Mouse (Mus musculus) hindbrain, embryonic 13.5 days (tissue): ENCODE data around the gene Kynu. TPM values are rescaled to one million over a fixed set of nuclear protein-coding genes. Genes with fewer than 3 reads are reported as not detected.

ENCODE experiments used
- ATAC-seq: fragments of 200-750 bp; cut with Nextera tagmentation; 2 replicates; pipeline ENCODE4 v1.8.0; 2017; ENCODE audit warnings: moderate TSS enrichment; ENCODE audit not compliant: low FRiP score
- H3K27ac ChIP-seq: fragments of 300-500 bp; sonication (generic); 2 replicates; pipeline ENCODE4 v1.5.1; 2015; ENCODE audit warnings: inconsistent platforms, mild to moderate bottlenecking, moderate library complexity
- H3K27me3 ChIP-seq: fragments of 300-500 bp; sonication (generic); 2 replicates; pipeline ENCODE4 v1.6.1; 2015; ENCODE audit warnings: mild to moderate bottlenecking, inconsistent platforms
- H3K36me3 ChIP-seq: fragments of 300-500 bp; sonication (generic); 2 replicates; pipeline ENCODE4 v1.6.1; 2015; ENCODE audit warnings: mild to moderate bottlenecking, inconsistent platforms
- H3K4me1 ChIP-seq: fragments of 300-500 bp; sonication (generic); replicated peaks from 2 replicates; pipeline ENCODE4 v1.6.1; 2015; ENCODE audit warnings: inconsistent platforms
- H3K4me2 ChIP-seq: fragments of 300-500 bp; sonication (generic); 2 replicates; pipeline ENCODE4 v1.6.1; 2015; ENCODE audit warnings: inconsistent platforms, mild to moderate bottlenecking, moderate library complexity
- H3K4me3 ChIP-seq: fragments of 300-500 bp; sonication (generic); 2 replicates; pipeline ENCODE4 v1.5.1; 2015; ENCODE audit warnings: mild to moderate bottlenecking, inconsistent platforms
- H3K9ac ChIP-seq: fragments of 300-500 bp; sonication (generic); 2 replicates; pipeline ENCODE4 v1.6.1; 2015; ENCODE audit warnings: mild to moderate bottlenecking, inconsistent platforms
- H3K9me3 ChIP-seq: fragments of 300-500 bp; sonication (generic); 2 replicates; pipeline ENCODE4 v1.6.1; 2016; ENCODE audit warnings: inconsistent platforms
- WGBS: fragments of 180-500 bp; shearing (Covaris S2); methylation state at CpG from one replicate; pipeline ENCODE4 v1.1.7; 2015; 5-methylcytosine and 5-hydroxymethylcytosine counted together
- polyA plus RNA-seq: library from polyadenylated mRNA; unstranded; fragments of >200 nt; fragmentation: Nextera tagmentation; extraction: Ambion mirVana; gene quantifications from 2 replicates; pipeline ENCODE4 v1.2.1, GENCODE M21; 2015

Kynu gene
- polyA plus RNA-seq, 1 experiment from 2014 or later: 0.43 TPM

DNA sequence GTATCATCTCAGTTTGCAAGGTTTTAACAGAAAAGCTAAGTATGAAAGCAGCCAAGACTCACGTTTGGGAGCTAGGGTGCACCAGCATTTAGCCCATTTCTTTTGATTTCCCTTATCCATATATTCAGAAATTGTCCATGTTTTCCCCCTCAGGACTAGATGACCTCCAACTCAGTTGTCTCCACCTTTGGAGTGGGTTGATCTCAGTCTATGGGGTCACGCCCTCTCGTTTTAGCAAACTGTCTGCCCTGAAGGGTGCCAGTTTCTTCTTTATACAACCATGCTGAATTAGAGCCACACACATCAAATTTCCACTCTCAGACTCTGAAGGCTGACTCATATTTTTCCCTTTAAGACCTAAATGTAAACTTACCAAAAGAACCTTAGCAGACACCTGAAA lies 119.0 kb downstream of the Kynu start:
- H3K36me3 ChIP-seq: no peaks in the 10 kb centered on the region
- no peak overlapping the region for H3K4me2 ChIP-seq
- no peak overlapping the region for H3K4me3 ChIP-seq
- H3K9ac ChIP-seq: no peak overlapping the region
- no peak for ATAC-seq
- H3K27ac ChIP-seq: no peak overlapping the region
- no peaks in the 10 kb centered on the region for H3K27me3 ChIP-seq
- H3K4me1 ChIP-seq: no peaks in the 10 kb centered on the region
- no peaks in the 10 kb centered on the region for H3K9me3 ChIP-seq
- WGBS: 64% methylated on average over 3 of the region's 3 CpGs

GRCm38 (mm10) chr2:43675277-43675676 lies 120.1 kb downstream of the Kynu start:
- WGBS: 93% methylated on average over 4 of the region's 4 CpGs
- no peak overlapping the region for H3K4me3 ChIP-seq

GRCm38 (mm10) chr2:43690402-43690801 lies 135.3 kb downstream of the Kynu start:
- 78% methylated on average over 2 of the region's 2 CpGs for WGBS
- no peaks in the 10 kb centered on the region for H3K36me3 ChIP-seq
- ATAC-seq: no peak

More at GRCm38 (mm10) chr2:43675277-43675676, 120.1 kb downstream of the Kynu start:
- Histone ChIP-seq H3K9me3 (no peaks in the 10 kb centered on the region), H3K9ac (no peak overlapping the region), H3K4me1 (no peaks in the 10 kb centered on the region), H3K27me3 (no peaks in the 10 kb centered on the region), H3K4me2 (no peak overlapping the region), H3K27ac (no peak overlapping the region), H3K36me3 (no peaks in the 10 kb centered on the region)
- no peak for ATAC-seq

DNA sequence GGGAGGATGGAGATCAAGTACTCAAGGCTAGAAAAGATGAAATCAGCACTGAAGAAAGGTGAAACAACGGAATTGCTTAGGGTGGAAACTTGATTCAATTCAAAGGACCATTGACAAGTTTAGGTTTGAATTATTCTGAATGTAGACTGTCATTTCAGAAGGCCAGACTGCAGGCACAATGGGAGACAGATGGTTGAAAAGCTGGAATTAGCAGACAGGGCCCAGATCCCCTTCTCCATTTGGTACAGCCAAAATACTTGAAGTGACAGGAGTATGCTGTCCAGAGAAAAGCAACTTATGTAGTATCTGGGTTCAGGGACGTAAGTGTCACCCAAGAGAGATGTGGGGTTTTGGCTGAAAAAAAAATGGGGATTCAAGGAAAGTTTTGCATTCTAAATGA lies 136.2 kb downstream of the Kynu start:
- no peaks in the 10 kb centered on the region for H3K36me3 ChIP-seq
- no peak for ATAC-seq
- no peak overlapping the region for H3K27ac ChIP-seq
- no peaks in the 10 kb centered on the region for H3K9me3 ChIP-seq
- H3K4me1 ChIP-seq: no peaks in the 10 kb centered on the region
- H3K4me2 ChIP-seq: no peak overlapping the region
- H3K9ac ChIP-seq: no peak overlapping the region
- WGBS: 89% methylated on average over 2 of the region's 2 CpGs
- no peaks in the 10 kb centered on the region for H3K27me3 ChIP-seq
- H3K4me3 ChIP-seq: no peak overlapping the region

More at GRCm38 (mm10) chr2:43690402-43690801, 135.3 kb downstream of the Kynu start:
- H3K27me3 ChIP-seq: no peaks in the 10 kb centered on the region
- H3K9me3 ChIP-seq: no peaks in the 10 kb centered on the region
- H3K4me2 ChIP-seq: no peak overlapping the region
- no peaks in the 10 kb centered on the region for H3K4me1 ChIP-seq
- H3K27ac ChIP-seq: no peak overlapping the region
- no peak overlapping the region for H3K4me3 ChIP-seq
- H3K9ac ChIP-seq: no peak overlapping the region

GRCm38 (mm10) chr2:43695635-43696034 lies 140.5 kb downstream of the Kynu start:
- 95% methylated on average over 3 of the region's 3 CpGs for WGBS
- H3K27me3 ChIP-seq: no peaks in the 10 kb centered on the region
- H3K4me1 ChIP-seq: no peaks in the 10 kb centered on the region
- H3K4me3 ChIP-seq: no peak overlapping the region
- no peak overlapping the region for H3K27ac ChIP-seq
- no peak for ATAC-seq
- no peaks in the 10 kb centered on the region for H3K9me3 ChIP-seq
- no peak overlapping the region for H3K4me2 ChIP-seq
- H3K36me3 ChIP-seq: no peaks in the 10 kb centered on the region
- no peak overlapping the region for H3K9ac ChIP-seq

DNA sequence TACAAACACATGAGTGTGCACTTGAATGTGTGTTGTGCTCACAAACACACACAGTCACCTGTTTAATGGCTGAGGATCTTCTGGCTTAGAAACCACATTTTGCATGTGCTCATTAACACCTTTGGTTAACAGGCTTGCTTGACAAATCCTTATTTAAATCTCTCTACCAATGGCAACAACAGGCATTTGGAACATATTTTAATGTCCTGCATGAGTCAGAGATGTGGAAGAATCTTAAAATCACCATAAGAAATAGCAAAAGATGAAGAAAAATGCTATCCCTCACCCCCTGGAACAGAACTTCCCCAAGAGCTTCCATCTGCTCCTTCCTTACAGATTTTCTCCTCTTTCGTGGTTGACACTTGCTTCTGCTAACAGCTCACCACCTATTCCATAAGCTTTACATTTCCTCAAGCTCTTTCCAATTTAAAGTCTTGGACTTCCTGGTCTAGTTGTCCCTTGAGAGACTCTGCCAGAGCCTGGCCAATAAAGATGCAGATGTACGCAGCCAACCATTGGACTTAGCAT lies 157.5 kb downstream of the Kynu start:
- no peak overlapping the region for H3K4me3 ChIP-seq
- ATAC-seq: no peak
- no peaks in the 10 kb centered on the region for H3K9me3 ChIP-seq
- H3K27ac ChIP-seq: no peak overlapping the region
- no peak overlapping the region for H3K4me2 ChIP-seq
- H3K4me1 ChIP-seq: no peaks in the 10 kb centered on the region
- no peak overlapping the region for H3K9ac ChIP-seq
- H3K27me3 ChIP-seq: no peaks in the 10 kb centered on the region
- no peaks in the 10 kb centered on the region for H3K36me3 ChIP-seq
- WGBS: 87% methylated on average over 2 of the region's 2 CpGs

DNA sequence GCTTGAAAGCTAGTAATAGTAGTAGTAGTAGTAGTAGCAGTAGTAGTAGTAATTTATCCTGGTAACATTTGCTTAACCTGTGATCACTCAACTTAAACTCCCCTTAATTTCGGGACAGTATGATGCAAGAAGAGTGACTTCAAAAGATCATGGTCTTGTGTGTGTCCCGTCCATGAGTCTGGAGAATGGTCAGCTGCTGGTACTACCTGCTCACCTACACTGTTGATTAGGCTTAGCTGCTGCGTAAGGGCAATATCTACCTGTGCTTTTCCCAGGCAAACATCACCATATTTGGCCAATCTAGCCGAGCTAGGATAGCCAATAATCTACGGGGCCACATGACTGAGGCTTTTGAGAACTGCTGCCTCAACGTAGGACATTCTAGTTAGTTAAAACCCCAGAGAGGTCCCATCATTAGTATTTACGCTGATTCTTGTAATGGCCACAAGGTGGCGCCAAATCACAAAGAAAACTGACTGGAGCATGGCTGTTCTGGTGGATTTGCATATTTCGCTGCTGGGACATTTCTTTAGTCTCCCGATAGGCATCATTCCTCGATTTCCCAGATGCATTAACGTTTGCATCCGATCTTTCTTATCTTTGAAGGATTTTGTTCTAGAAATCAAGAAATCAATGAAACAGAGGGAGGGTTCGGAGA lies 167.4 kb downstream of the Kynu start:
- 19% methylated on average over 14 of the region's 14 CpGs for WGBS
- Histone ChIP-seq H3K9me3 (no peaks in the 10 kb centered on the region), H3K4me3 (peak overlapping the region; percentile 24; the same call in 1 of the 2 replicates), H3K4me1 (peaks cover 4% of the 10 kb centered on the region), H3K9ac (peak overlapping the region; percentile 62; the same call in 1 of the 2 replicates), H3K4me2 (peak overlapping the region; percentile 47), H3K36me3 (no peaks in the 10 kb centered on the region), H3K27ac (no peak overlapping the region), H3K27me3 (no peaks in the 10 kb centered on the region)
- peak; percentile 94 for ATAC-seq

GRCm38 (mm10) chr2:43723104-43723541 lies 168.0 kb downstream of the Kynu start:
- ATAC-seq: peak; percentile 86
- Histone ChIP-seq H3K4me1 (peaks cover 4% of the 10 kb centered on the region), H3K4me2 (peak overlapping the region; percentile 47), H3K9me3 (no peaks in the 10 kb centered on the region), H3K27me3 (no peaks in the 10 kb centered on the region), H3K36me3 (no peaks in the 10 kb centered on the region), H3K4me3 (peak overlapping the region; percentile 24; the same call in 1 of the 2 replicates), H3K27ac (no peak overlapping the region), H3K9ac (peak overlapping the region; percentile 62; the same call in 1 of the 2 replicates)
- 59% methylated on average over 7 of the region's 7 CpGs for WGBS

DNA sequence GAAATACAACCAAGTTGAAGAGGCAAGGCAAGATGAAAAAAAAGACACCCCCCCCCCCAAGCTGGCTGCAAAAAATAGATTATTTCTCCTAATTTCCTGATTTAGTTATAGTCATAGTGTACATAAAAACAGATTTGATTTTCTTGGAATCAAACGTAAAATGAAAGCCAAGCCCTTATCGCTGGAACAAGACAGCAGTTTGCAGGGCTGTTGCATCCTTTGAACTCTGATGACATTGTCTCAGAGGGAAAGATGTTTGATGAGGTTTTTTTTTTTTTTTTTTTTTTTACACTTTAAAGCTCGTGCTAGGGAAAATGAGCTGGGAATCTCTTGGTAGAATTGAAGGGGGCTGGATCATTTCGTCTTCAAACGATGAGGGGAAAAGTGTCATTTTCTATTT lies 172.1 kb downstream of the Kynu start:
- H3K27ac ChIP-seq: no peak overlapping the region
- no peak overlapping the region for H3K4me2 ChIP-seq
- H3K9ac ChIP-seq: no peak overlapping the region
- no peak for ATAC-seq
- no peak overlapping the region for H3K4me3 ChIP-seq
- H3K36me3 ChIP-seq: no peaks in the 10 kb centered on the region
- WGBS: 80% methylated on average over 5 of the region's 5 CpGs
- H3K4me1 ChIP-seq: peaks cover 4% of the 10 kb centered on the region
- H3K27me3 ChIP-seq: no peaks in the 10 kb centered on the region
- H3K9me3 ChIP-seq: no peaks in the 10 kb centered on the region

GRCm38 (mm10) chr2:43727693-43728092 lies 172.6 kb downstream of the Kynu start:
- no peaks in the 10 kb centered on the region for H3K27me3 ChIP-seq
- H3K4me2 ChIP-seq: no peak overlapping the region
- no peak overlapping the region for H3K27ac ChIP-seq
- peaks cover 4% of the 10 kb centered on the region for H3K4me1 ChIP-seq
- 94% methylated on average over 8 of the region's 8 CpGs for WGBS
- H3K9ac ChIP-seq: no peak overlapping the region
- H3K4me3 ChIP-seq: no peak overlapping the region
- ATAC-seq: no peak
- no peaks in the 10 kb centered on the region for H3K9me3 ChIP-seq
- H3K36me3 ChIP-seq: no peaks in the 10 kb centered on the region

DNA sequence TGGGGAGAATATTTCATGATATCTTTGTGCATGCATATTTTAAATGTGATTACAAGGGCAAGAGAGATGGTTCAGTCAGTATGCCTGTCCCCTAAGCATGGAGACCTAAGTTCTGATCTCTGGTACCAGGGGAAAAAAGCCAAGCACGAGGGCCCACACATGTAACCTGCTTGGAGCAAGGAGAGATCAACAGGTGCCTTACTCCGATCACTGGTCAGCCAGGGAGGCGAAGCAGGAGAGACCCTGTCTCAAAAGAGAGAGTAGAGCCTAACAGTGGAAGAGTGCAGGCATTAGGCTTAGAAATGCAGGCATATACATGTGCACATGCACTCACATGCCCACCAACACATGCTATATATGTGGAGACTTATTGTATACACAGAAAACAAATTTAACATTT lies 173.7 kb downstream of the Kynu start:
- H3K4me3 ChIP-seq: no peak overlapping the region
- WGBS: 91% methylated on average over 3 of the region's 3 CpGs
- no peaks in the 10 kb centered on the region for H3K4me1 ChIP-seq
- no peak overlapping the region for H3K9ac ChIP-seq
- ATAC-seq: no peak
- H3K4me2 ChIP-seq: no peak overlapping the region
- no peaks in the 10 kb centered on the region for H3K27me3 ChIP-seq
- H3K27ac ChIP-seq: no peak overlapping the region
- no peaks in the 10 kb centered on the region for H3K9me3 ChIP-seq
- H3K36me3 ChIP-seq: no peaks in the 10 kb centered on the region
